Mouse (Mus musculus) heart, embryonic 16.5 days (tissue): ENCODE measurements at regions not wholly inside any gene's neighbourhood (a gene's known extent, or its start where the extent isn't known, plus 50 kb on each side); places are given as distances from the start of the nearest gene placed in this dataset.
"Not testable (repeated sequence)": the region's sequence is repeated elsewhere in the genome, so short reads cannot be mapped to it uniquely, and the experiment has no call there.

Experiments
- ATAC-seq: fragments of 200-750 bp; cut with Nextera tagmentation; replicated peaks from 2 replicates; pipeline ENCODE4 v1.8.0; 2017; ENCODE audit warnings: moderate number of reproducible peaks; ENCODE audit not compliant: insufficient read depth, low FRiP score; ENCODE audit errors: extremely low read depth
- H3K27ac ChIP-seq: fragments of 300-500 bp; sonication (generic); 2 replicates; pipeline ENCODE4 v1.5.1; 2014; ENCODE audit warnings: mild to moderate bottlenecking, low read length, control low read depth, moderate library complexity
- H3K27me3 ChIP-seq: fragments of 300-500 bp; sonication (generic); 2 replicates; pipeline ENCODE4 v1.6.1; 2014; ENCODE audit warnings: low read length, mixed read lengths; ENCODE audit not compliant: control insufficient read depth, insufficient read depth
- H3K36me3 ChIP-seq: fragments of 300-500 bp; sonication (generic); 2 replicates; pipeline ENCODE4 v1.6.1; 2014; ENCODE audit not compliant: control insufficient read depth, insufficient read depth
- H3K4me1 ChIP-seq: fragments of 300-500 bp; sonication (generic); 2 replicates; pipeline ENCODE4 v1.6.1; 2014; ENCODE audit warnings: low read length, mixed read lengths; ENCODE audit not compliant: control insufficient read depth, insufficient read depth
- H3K4me2 ChIP-seq: fragments of 300-500 bp; sonication (generic); 2 replicates; pipeline ENCODE4 v1.6.1; 2014; ENCODE audit warnings: low read depth, mild to moderate bottlenecking, control low read depth, low read length
- H3K4me3 ChIP-seq: fragments of 300-500 bp; sonication (generic); 2 replicates; pipeline ENCODE4 v1.5.1; 2014; ENCODE audit warnings: mild to moderate bottlenecking, control low read depth, low read length
- H3K9ac ChIP-seq: fragments of 300-500 bp; sonication (generic); 2 replicates; pipeline ENCODE4 v1.6.1; 2014; ENCODE audit warnings: low read length, control low read depth
- H3K9me3 ChIP-seq: fragments of 300-500 bp; sonication (generic); replicated peaks from 2 replicates; pipeline ENCODE4 v1.6.1; 2016; ENCODE audit warnings: low read length; ENCODE audit not compliant: control insufficient read depth
- WGBS: fragments of 180-500 bp; shearing (Covaris S2); extraction: QIAGEN DNeasy Blood & Tissue Kit; methylation state at CpG from one replicate; pipeline ENCODE4 v1.1.7; 2014; 5-methylcytosine and 5-hydroxymethylcytosine counted together

DNA sequence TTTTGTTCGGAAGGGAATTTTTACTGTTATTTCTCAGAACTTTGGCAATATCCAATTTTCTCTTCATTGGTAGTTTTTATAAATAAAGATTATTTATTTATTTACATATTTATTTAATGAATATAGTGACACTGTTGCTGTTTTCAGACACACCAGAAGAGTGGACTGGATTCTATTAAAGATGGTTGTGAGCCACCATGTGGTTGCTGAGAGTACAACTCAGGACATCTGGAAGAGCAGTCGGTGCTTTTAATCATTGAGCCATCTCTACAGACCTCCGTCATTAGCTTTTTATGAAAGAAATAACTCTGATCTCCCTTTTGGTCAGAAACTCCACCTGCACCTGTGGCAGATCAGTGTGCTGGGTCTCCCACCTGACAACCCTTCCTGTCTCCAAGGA, 59.4 kb upstream of the Scaf8 start:
- not testable (repeated sequence) for H3K9ac ChIP-seq, H3K27me3 ChIP-seq, H3K9me3 ChIP-seq, H3K27ac ChIP-seq, H3K4me2 ChIP-seq, H3K36me3 ChIP-seq, H3K4me1 ChIP-seq, H3K4me3 ChIP-seq, ATAC-seq
- WGBS, result 69% methylated on average over 3 of the region's 3 CpGs

DNA sequence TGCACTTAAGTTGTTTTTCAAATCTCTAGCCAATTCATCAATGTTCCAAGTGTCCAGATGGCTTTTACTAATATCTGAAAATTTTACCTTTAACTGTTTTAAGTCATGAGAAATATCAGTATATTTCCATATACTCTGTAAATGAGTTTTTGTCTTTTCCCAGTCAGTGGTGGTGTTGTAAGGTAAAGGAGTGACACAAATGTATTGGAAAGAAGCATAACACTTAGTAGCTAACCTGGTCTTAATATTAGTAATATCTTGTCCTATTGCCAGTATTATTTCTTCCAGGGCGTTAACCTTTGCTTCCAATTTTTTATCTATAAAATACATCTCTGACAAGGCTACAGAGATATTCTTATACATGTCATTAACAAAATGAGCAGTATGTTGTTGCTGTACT, 51.4 kb upstream of the Scaf8 start:
- H3K4me3 ChIP-seq, H3K9me3 ChIP-seq, H3K9ac ChIP-seq, H3K4me2 ChIP-seq, H3K27me3 ChIP-seq, H3K27ac ChIP-seq, ATAC-seq, H3K36me3 ChIP-seq, H3K4me1 ChIP-seq: not testable (repeated sequence)
- WGBS, result 75% methylated on average over 1 of the region's 1 CpGs
